Comparison of ENCODE assay signal across 22 mouse cellular contexts in genomic region chr15:89106976-89107375, GRCm38 (mm10). TPM values are rescaled to one million over a fixed set of nuclear protein-coding genes. Genes with fewer than 3 reads are reported as not detected.
A peak's percentile ranks its signal among the peaks of the same experiment; 100 is the strongest.
DNase-seq lines count a peak whose midpoint lies in the region; ATAC-seq lines count a peak whose summit lies in the region.
"Had no signal": no experiment of that assay in that cellular context is flagged by ENCODE, and none has a peak within 500 bp of the region (broad histone marks: within the 10 kb centered on the region; RNA-seq: fewer than 3 reads in every experiment).

No protein-coding gene starts in this region.

- H3K36me3 ChIP-seq in megakaryocyte, embryonic 14.5 days (replicated peaks; ENCODE audit: low read length) = peaks cover 100% of the 10 kb centered on the region

- H3K4me1 ChIP-seq in megakaryocyte, embryonic 14.5 days = peaks cover 21% of the 10 kb centered on the region
- H3K4me1 ChIP-seq: forebrain, embryonic 13.5 days; heart, embryonic 12.5 days had no signal

- peak overlapping the region; percentile 60 for H3K4me3 ChIP-seq in megakaryocyte, embryonic 14.5 days (replicated peaks)
- H3K4me3 ChIP-seq: forebrain, embryonic 10.5 days; forebrain, embryonic 13.5 days; heart, embryonic 12.5 days; heart, embryonic 15.5 days had no signal

- no peaks in the 10 kb centered on the region for H3K27me3 ChIP-seq in megakaryocyte, embryonic 14.5 days (replicated peaks)
- H3K27me3 ChIP-seq: forebrain, embryonic 13.5 days; heart, embryonic 12.5 days; heart, embryonic 15.5 days; Patski had no signal

- peak; percentile 47 for DNase-seq in cerebellum, adult 9-10 months
- DNase-seq in cerebellum, adult 11 months = no peak
- DNase-seq in natural killer cell, adult 2 months (ENCODE audit: low spot score in 2 of 2) = peak; percentile 24 to 51
- DNase-seq in kidney, postnatal 25 days = no peak
- DNase-seq: adrenal gland, postnatal 10 days; adrenal gland, postnatal 36 days; cerebellum, adult 9-11 months; gastrocnemius, postnatal 25 days; heart, adult 18-20 months; heart, postnatal 10 days; heart, postnatal 36 days had no signal

- no peak for ATAC-seq in megakaryocyte, adult 5-6 weeks (ENCODE audit: poor library complexity, severe bottlenecking)
- ATAC-seq: forebrain, embryonic 13.5 days; forebrain, embryonic 16.5 days; hindbrain, postnatal 0 days; inflammation-experienced regulatory T-cells, adult 6 months; intestine, embryonic 16.5 days; Patski had no signal

- H3K9me3 ChIP-seq in megakaryocyte, embryonic 14.5 days = no peaks in the 10 kb centered on the region
- H3K9me3 ChIP-seq: forebrain, embryonic 10.5 days; forebrain, embryonic 13.5 days; heart, embryonic 12.5 days; heart, embryonic 15.5 days had no signal

RNA-seq across cellular contexts. Expression of gene Tubgcp6, which starts 15.9 kb away (rescaled TPM):
- polyA plus RNA-seq in megakaryocyte, embryonic 14.5 days (2012; ENCODE audit: insufficient read depth, low replicate concordance) = 12.5 and 18.5 TPM in 2 replicates
- 11.0 and 15.5 TPM in 2 replicates for total RNA-seq in megakaryocyte, adult 5-6 weeks (2015)
- total RNA-seq in megakaryocyte, adult 5-6 weeks (2017) = 16.0 and 17.3 TPM in 2 replicates

RNA-seq across cellular contexts. Expression of gene Selenoo, which starts 18.1 kb away (rescaled TPM):
- 3.7 and 8.9 TPM in 2 replicates for polyA plus RNA-seq in megakaryocyte, embryonic 14.5 days (2012; ENCODE audit: insufficient read depth, low replicate concordance)
- 11.4 and 13.8 TPM in 2 replicates for total RNA-seq in megakaryocyte, adult 5-6 weeks (2015)
- total RNA-seq in megakaryocyte, adult 5-6 weeks (2017) = 17.4 and 18.0 TPM in 2 replicates

RNA-seq across cellular contexts. Expression of gene Hdac10, which starts 21.5 kb away (rescaled TPM):
- 3.8 and 7.9 TPM in 2 replicates for polyA plus RNA-seq in megakaryocyte, embryonic 14.5 days (2012; ENCODE audit: insufficient read depth, low replicate concordance)
- total RNA-seq in megakaryocyte, adult 5-6 weeks (2015) = 5.3 and 7.8 TPM in 2 replicates
- 11.0 and 12.8 TPM in 2 replicates for total RNA-seq in megakaryocyte, adult 5-6 weeks (2017)

RNA-seq across cellular contexts. Expression of gene Trabd, which starts 32.1 kb away (rescaled TPM):
- polyA plus RNA-seq in megakaryocyte, embryonic 14.5 days (2012; ENCODE audit: insufficient read depth, low replicate concordance) = 86.4 and 115 TPM in 2 replicates
- 25.6 and 26.7 TPM in 2 replicates for total RNA-seq in megakaryocyte, adult 5-6 weeks (2015)
- total RNA-seq in megakaryocyte, adult 5-6 weeks (2017) = 27.7 and 31.8 TPM in 2 replicates

RNA-seq across cellular contexts. Expression of gene Mapk12, which starts 33.5 kb away (rescaled TPM):
- polyA plus RNA-seq in megakaryocyte, embryonic 14.5 days (2012; ENCODE audit: insufficient read depth, low replicate concordance) = not detected in 2 replicates
- 0.64 and 0.65 TPM in 2 replicates for total RNA-seq in megakaryocyte, adult 5-6 weeks (2015)
- total RNA-seq in megakaryocyte, adult 5-6 weeks (2017) = not detected in 2 replicates

Comparison
In these comparisons a context has a peak if more than half of its experiments do, and no peak if none do; other contexts are left out.
1. DNase-seq: peak in cerebellum, adult 9-10 months (single experiment) and natural killer cell, adult 2 months (2 of 2); none in cerebellum, adult 11 months (single experiment) and kidney, postnatal 25 days (0 of 2).